Mouse (Mus musculus): ENCODE measurements around the gene Sec22c. TPM values are rescaled to one million over a fixed set of nuclear protein-coding genes. Genes with fewer than 3 reads are reported as not detected.
A peak's percentile ranks its signal among the peaks of the same experiment; 100 is the strongest.

The Sec22c gene
- polyA plus RNA-seq, 1 experiment: 0.28 TPM

- no peak for TF ChIP-seq GATA1 (IDR thresholded peaks at IDR 0.05; ENCODE audit: low read length)
- TF ChIP-seq TAL1 (IDR thresholded peaks at IDR 0.05; ENCODE audit: low read length): no peak
- Histone ChIP-seq H3K4me3 (replicated peaks) (peak within 1 kb of the TSS; percentile 28), H3K27me3 (ENCODE audit: control insufficient read depth) (peaks cover 50% of the 10 kb centered on the region), H3K9me3 (ENCODE audit: control insufficient read depth, low read length) (no peaks in the 10 kb centered on the region), H3K36me3 (ENCODE audit: control insufficient read depth) (no peaks in the 10 kb centered on the region), H3K4me1 (ENCODE audit: control insufficient read depth) (peaks cover 2% of the 10 kb centered on the region; the same call in 1 of the 2 replicates)
Observed at GRCm38 (mm10) chr9:121642401-121643181, 62.7 kb downstream of the Sec22c start, which contains the start of gene Vipr1. TSS of gene Vipr1 (plus strand) at chr9:121642716.

GRCm38 (mm10) chr9:121642001-121642400 lies 63.3 kb downstream of the Sec22c start, which contains the start of gene Lyzl4:
TSS of gene Lyzl4 (minus strand) at chr9:121642096.
- Histone ChIP-seq H3K9me3 (ENCODE audit: control insufficient read depth, low read length) (no peaks in the 10 kb centered on the region), H3K4me3 (replicated peaks) (peak within 1 kb of the TSS; percentile 28), H3K36me3 (ENCODE audit: control insufficient read depth) (no peaks in the 10 kb centered on the region), H3K27me3 (ENCODE audit: control insufficient read depth) (peaks cover 50% of the 10 kb centered on the region), H3K4me1 (ENCODE audit: control insufficient read depth) (peaks cover 2% of the 10 kb centered on the region; the same call in 1 of the 2 replicates)
- no peak for TF ChIP-seq TAL1 (IDR thresholded peaks at IDR 0.05; ENCODE audit: low read length)
- no peak for TF ChIP-seq GATA1 (IDR thresholded peaks at IDR 0.05; ENCODE audit: low read length)

- Histone ChIP-seq H3K27me3 (ENCODE audit: control insufficient read depth) (peaks cover 50% of the 10 kb centered on the region), H3K9me3 (ENCODE audit: control insufficient read depth, low read length) (no peaks in the 10 kb centered on the region), H3K36me3 (ENCODE audit: control insufficient read depth) (no peaks in the 10 kb centered on the region), H3K4me3 (replicated peaks) (no peak overlapping the region), H3K4me1 (ENCODE audit: control insufficient read depth) (peaks cover 2% of the 10 kb centered on the region; the same call in 1 of the 2 replicates)
- TF ChIP-seq TAL1 (IDR thresholded peaks at IDR 0.05; ENCODE audit: low read length): no peak
Observed at GRCm38 (mm10) chr9:121641235-121641915, 63.9 kb downstream of the Sec22c start.

- peaks cover 2% of the 10 kb centered on the region; the same call in 1 of the 2 replicates for H3K4me1 ChIP-seq (ENCODE audit: control insufficient read depth)
- H3K36me3 ChIP-seq (ENCODE audit: control insufficient read depth): no peaks in the 10 kb centered on the region
- no peaks in the 10 kb centered on the region for H3K9me3 ChIP-seq (ENCODE audit: control insufficient read depth, low read length)
- TF ChIP-seq GATA1 (IDR thresholded peaks at IDR 0.05; ENCODE audit: low read length) (no peak), TAL1 (IDR thresholded peaks at IDR 0.05; ENCODE audit: low read length) (no peak)
- no peak overlapping the region for H3K4me3 ChIP-seq (replicated peaks)
- H3K27me3 ChIP-seq (ENCODE audit: control insufficient read depth): peaks cover 54% of the 10 kb centered on the region
Observed at GRCm38 (mm10) chr9:121639790-121640189, 65.5 kb downstream of the Sec22c start.

GRCm38 (mm10) chr9:121635835-121636576 lies 69.3 kb downstream of the Sec22c start:
- Histone ChIP-seq H3K9me3 (ENCODE audit: control insufficient read depth, low read length) (no peaks in the 10 kb centered on the region), H3K36me3 (ENCODE audit: control insufficient read depth) (no peaks in the 10 kb centered on the region), H3K27me3 (ENCODE audit: control insufficient read depth) (peaks cover 22% of the 10 kb centered on the region), H3K4me3 (replicated peaks) (no peak overlapping the region), H3K4me1 (ENCODE audit: control insufficient read depth) (no peaks in the 10 kb centered on the region)
- TF ChIP-seq GATA1 (IDR thresholded peaks at IDR 0.05; ENCODE audit: low read length) (no peak), TAL1 (IDR thresholded peaks at IDR 0.05; ENCODE audit: low read length) (no peak)

- Histone ChIP-seq H3K4me3 (replicated peaks) (no peak overlapping the region), H3K27me3 (ENCODE audit: control insufficient read depth) (peaks cover 7% of the 10 kb centered on the region; the same call in 1 of the 2 replicates), H3K36me3 (ENCODE audit: control insufficient read depth) (no peaks in the 10 kb centered on the region), H3K4me1 (ENCODE audit: control insufficient read depth) (no peaks in the 10 kb centered on the region), H3K9me3 (ENCODE audit: control insufficient read depth, low read length) (no peaks in the 10 kb centered on the region)
- TF ChIP-seq GATA1 (IDR thresholded peaks at IDR 0.05; ENCODE audit: low read length) (no peak), TAL1 (IDR thresholded peaks at IDR 0.05; ENCODE audit: low read length) (no peak)
Observed at GRCm38 (mm10) chr9:121633306-121633705, 72.0 kb downstream of the Sec22c start.

GRCm38 (mm10) chr9:121632891-121633290 lies 72.4 kb downstream of the Sec22c start:
- no peaks in the 10 kb centered on the region for H3K9me3 ChIP-seq (ENCODE audit: control insufficient read depth, low read length)
- TF ChIP-seq GATA1 (IDR thresholded peaks at IDR 0.05; ENCODE audit: low read length) (no peak), TAL1 (IDR thresholded peaks at IDR 0.05; ENCODE audit: low read length) (no peak)
- H3K4me1 ChIP-seq (ENCODE audit: control insufficient read depth): no peaks in the 10 kb centered on the region
- H3K36me3 ChIP-seq (ENCODE audit: control insufficient read depth): no peaks in the 10 kb centered on the region
- H3K27me3 ChIP-seq (ENCODE audit: control insufficient read depth): peaks cover 7% of the 10 kb centered on the region; the same call in 1 of the 2 replicates
- no peak overlapping the region for H3K4me3 ChIP-seq (replicated peaks)

- Histone ChIP-seq H3K27me3 (ENCODE audit: control insufficient read depth) (peaks cover 7% of the 10 kb centered on the region; the same call in 1 of the 2 replicates), H3K9me3 (ENCODE audit: control insufficient read depth, low read length) (no peaks in the 10 kb centered on the region), H3K36me3 (ENCODE audit: control insufficient read depth) (no peaks in the 10 kb centered on the region), H3K4me3 (replicated peaks) (no peak overlapping the region), H3K4me1 (ENCODE audit: control insufficient read depth) (no peaks in the 10 kb centered on the region)
- no peak for TF ChIP-seq GATA1 (IDR thresholded peaks at IDR 0.05; ENCODE audit: low read length)
- no peak for TF ChIP-seq TAL1 (IDR thresholded peaks at IDR 0.05; ENCODE audit: low read length)
Observed at GRCm38 (mm10) chr9:121631946-121632345, 73.3 kb downstream of the Sec22c start.

Data from erythroblast, embryonic 14.5 days (primary cell).